Mouse (Mus musculus): ENCODE data around the gene 2310011J03Rik. TPM values are rescaled to one million over a fixed set of nuclear protein-coding genes. Genes with fewer than 3 reads are reported as not detected.
A peak's percentile ranks its signal among the peaks of the same experiment; 100 is the strongest.

2310011J03Rik gene
- polyA plus RNA-seq, 1 experiment from 2014 or later = 36.6 TPM

GRCm38 (mm10) chr10:80313627-80314201 is 6.6 kb downstream of the 2310011J03Rik start:
- ATAC-seq (ENCODE audit: extremely low read depth, insufficient number of reproducible peaks, low FRiP score, low TSS enrichment) = no peak
- WGBS = 23% methylated on average over 20 of the region's 20 CpGs
- Histone ChIP-seq H3K36me3 (peaks cover 16% of the 10 kb centered on the region), H3K9me3 (no peaks in the 10 kb centered on the region), H3K27me3 (replicated peaks) (peaks cover 97% of the 10 kb centered on the region), H3K27ac (replicated peaks) (no peak overlapping the region), H3K4me1 (peaks cover 50% of the 10 kb centered on the region), H3K4me3 (peak overlapping the region; percentile 18), H3K4me2 (peak overlapping the region; percentile 33), H3K9ac (peak overlapping the region; percentile 59)

- ATAC-seq (ENCODE audit: extremely low read depth, insufficient number of reproducible peaks, low FRiP score, low TSS enrichment) = no peak
- Histone ChIP-seq H3K4me2 (no peak overlapping the region), H3K27me3 (replicated peaks) (peaks cover 100% of the 10 kb centered on the region), H3K4me3 (no peak overlapping the region), H3K36me3 (peaks cover 7% of the 10 kb centered on the region), H3K27ac (replicated peaks) (no peak overlapping the region), H3K4me1 (peaks cover 50% of the 10 kb centered on the region), H3K9me3 (no peaks in the 10 kb centered on the region), H3K9ac (peak overlapping the region; percentile 59; the same call in 1 of the 2 replicates)
- 54% methylated on average over 54 of the region's 54 CpGs for WGBS
Measured at GRCm38 (mm10) chr10:80312586-80313504, 7.5 kb downstream of the 2310011J03Rik start.

GRCm38 (mm10) chr10:80311560-80311959 is 8.8 kb downstream of the 2310011J03Rik start:
- Histone ChIP-seq H3K36me3 (no peaks in the 10 kb centered on the region), H3K27me3 (replicated peaks) (peaks cover 100% of the 10 kb centered on the region), H3K9ac (no peak overlapping the region), H3K27ac (replicated peaks) (no peak overlapping the region), H3K4me3 (no peak overlapping the region), H3K9me3 (no peaks in the 10 kb centered on the region), H3K4me1 (peaks cover 37% of the 10 kb centered on the region), H3K4me2 (no peak overlapping the region)
- ATAC-seq (ENCODE audit: extremely low read depth, insufficient number of reproducible peaks, low FRiP score, low TSS enrichment) = no peak
- WGBS = 69% methylated on average over 16 of the region's 16 CpGs

GRCm38 (mm10) chr10:80304862-80305261 is 15.5 kb downstream of the 2310011J03Rik start:
- Histone ChIP-seq H3K27me3 (replicated peaks) (peaks cover 99% of the 10 kb centered on the region), H3K4me1 (peaks cover 15% of the 10 kb centered on the region), H3K36me3 (no peaks in the 10 kb centered on the region), H3K4me3 (peak overlapping the region; percentile 17; the same call in 1 of the 2 replicates), H3K27ac (replicated peaks) (no peak overlapping the region), H3K4me2 (peak overlapping the region; percentile 41), H3K9ac (no peak overlapping the region), H3K9me3 (no peaks in the 10 kb centered on the region)
- 11% methylated on average over 25 of the region's 25 CpGs for WGBS
- peak; percentile 10; the same call in 1 of the 2 replicates for ATAC-seq (ENCODE audit: extremely low read depth, insufficient number of reproducible peaks, low FRiP score, low TSS enrichment)

GRCm38 (mm10) chr10:80304458-80304857 is 15.9 kb downstream of the 2310011J03Rik start:
- H3K4me2 ChIP-seq = peak overlapping the region; percentile 41
- H3K27me3 ChIP-seq (replicated peaks) = peaks cover 99% of the 10 kb centered on the region
- no peak overlapping the region for H3K9ac ChIP-seq
- no peak overlapping the region for H3K27ac ChIP-seq (replicated peaks)
- no peak for ATAC-seq (ENCODE audit: extremely low read depth, insufficient number of reproducible peaks, low FRiP score, low TSS enrichment)
- no peaks in the 10 kb centered on the region for H3K9me3 ChIP-seq
- 20% methylated on average over 12 of the region's 12 CpGs for WGBS
- no peaks in the 10 kb centered on the region for H3K36me3 ChIP-seq
- peaks cover 15% of the 10 kb centered on the region for H3K4me1 ChIP-seq
- H3K4me3 ChIP-seq = peak overlapping the region; percentile 17; the same call in 1 of the 2 replicates

GRCm38 (mm10) chr10:80302471-80302881 is 17.9 kb downstream of the 2310011J03Rik start:
- H3K4me3 ChIP-seq = peak overlapping the region; percentile 16; the same call in 1 of the 2 replicates
- H3K36me3 ChIP-seq = no peaks in the 10 kb centered on the region
- H3K4me1 ChIP-seq = peaks cover 18% of the 10 kb centered on the region
- H3K4me2 ChIP-seq = peak overlapping the region; percentile 35
- peak overlapping the region; percentile 36; the same call in 1 of the 2 replicates for H3K27ac ChIP-seq (replicated peaks)
- peak; percentile 12; the same call in 1 of the 2 replicates for ATAC-seq (ENCODE audit: extremely low read depth, insufficient number of reproducible peaks, low FRiP score, low TSS enrichment)
- WGBS = 9% methylated on average over 9 of the region's 9 CpGs
- peaks cover 99% of the 10 kb centered on the region for H3K27me3 ChIP-seq (replicated peaks)
- no peaks in the 10 kb centered on the region for H3K9me3 ChIP-seq
- 0 out of 2 replicates have a peak overlapping the region, but pooled peaks have one; percentile 14 for H3K9ac ChIP-seq

GRCm38 (mm10) chr10:80302082-80302355 is 18.3 kb downstream of the 2310011J03Rik start:
- peak overlapping the region; percentile 35 for H3K4me2 ChIP-seq
- H3K4me3 ChIP-seq = peak overlapping the region; percentile 16; the same call in 1 of the 2 replicates
- peak overlapping the region; percentile 36; the same call in 1 of the 2 replicates for H3K27ac ChIP-seq (replicated peaks)
- H3K9ac ChIP-seq = 0 out of 2 replicates have a peak overlapping the region, but pooled peaks have one; percentile 14
- no peaks in the 10 kb centered on the region for H3K9me3 ChIP-seq
- H3K4me1 ChIP-seq = peaks cover 23% of the 10 kb centered on the region
- H3K36me3 ChIP-seq = no peaks in the 10 kb centered on the region
- H3K27me3 ChIP-seq (replicated peaks) = peaks cover 99% of the 10 kb centered on the region
- no peak for ATAC-seq (ENCODE audit: extremely low read depth, insufficient number of reproducible peaks, low FRiP score, low TSS enrichment)
- 49% methylated on average over 5 of the region's 5 CpGs for WGBS

GRCm38 (mm10) chr10:80301256-80302081 is 18.9 kb downstream of the 2310011J03Rik start:
- Histone ChIP-seq H3K4me2 (peak overlapping the region; percentile 35; the same call in 1 of the 2 replicates), H3K9me3 (no peaks in the 10 kb centered on the region), H3K36me3 (no peaks in the 10 kb centered on the region), H3K4me3 (no peak overlapping the region), H3K4me1 (peaks cover 28% of the 10 kb centered on the region), H3K9ac (no peak overlapping the region), H3K27me3 (replicated peaks) (peaks cover 99% of the 10 kb centered on the region), H3K27ac (replicated peaks) (no peak overlapping the region)
- WGBS = 70% methylated on average over 10 of the region's 10 CpGs
- ATAC-seq (ENCODE audit: extremely low read depth, insufficient number of reproducible peaks, low FRiP score, low TSS enrichment) = no peak

- Histone ChIP-seq H3K4me1 (peaks cover 35% of the 10 kb centered on the region), H3K27ac (replicated peaks) (no peak overlapping the region), H3K27me3 (replicated peaks) (peaks cover 93% of the 10 kb centered on the region), H3K9ac (no peak overlapping the region), H3K9me3 (no peaks in the 10 kb centered on the region), H3K36me3 (no peaks in the 10 kb centered on the region), H3K4me3 (no peak overlapping the region), H3K4me2 (no peak overlapping the region)
- ATAC-seq (ENCODE audit: extremely low read depth, insufficient number of reproducible peaks, low FRiP score, low TSS enrichment) = no peak
- WGBS = 31% methylated on average over 11 of the region's 11 CpGs
Measured at GRCm38 (mm10) chr10:80300672-80301181, 19.6 kb downstream of the 2310011J03Rik start.

- H3K27me3 ChIP-seq (replicated peaks) = peaks cover 84% of the 10 kb centered on the region
- 46% methylated on average over 10 of the region's 10 CpGs for WGBS
Measured at GRCm38 (mm10) chr10:80299824-80300223, 20.5 kb downstream of the 2310011J03Rik start.

More at GRCm38 (mm10) chr10:80299824-80300223, 20.5 kb downstream of the 2310011J03Rik start:
- no peaks in the 10 kb centered on the region for H3K9me3 ChIP-seq
- no peak overlapping the region for H3K27ac ChIP-seq (replicated peaks)
- H3K36me3 ChIP-seq = peaks cover 3% of the 10 kb centered on the region
- peaks cover 39% of the 10 kb centered on the region for H3K4me1 ChIP-seq
- H3K9ac ChIP-seq = no peak overlapping the region
- no peak for ATAC-seq (ENCODE audit: extremely low read depth, insufficient number of reproducible peaks, low FRiP score, low TSS enrichment)
- no peak overlapping the region for H3K4me3 ChIP-seq
- H3K4me2 ChIP-seq = no peak overlapping the region

Data from heart, embryonic 13.5 days (tissue).